Mouse (Mus musculus) CH12.LX (cell line): ENCODE results near the gene St8sia2. TPM values are rescaled to one million over a fixed set of nuclear protein-coding genes. Genes with fewer than 3 reads are reported as not detected.

ENCODE experiments used
- DNase-seq: peaks from one replicate; pipeline ENCODE4 v3.0.0-alpha.2; 2013; ENCODE audit errors: extremely low read depth
- H3K27ac ChIP-seq: 2 replicates; pipeline ENCODE4 v1.5.1; 2012; ENCODE audit warnings: low read depth, mild to moderate bottlenecking, control low read depth, moderate library complexity; ENCODE audit not compliant: insufficient read depth
- H3K27me3 ChIP-seq: replicated peaks from 2 replicates; pipeline ENCODE3; 2012; ENCODE audit warnings: inconsistent platforms
- H3K36me3 ChIP-seq, 2 experiments: replicated peaks in 1 of 2; 2 replicates each; pipeline versions ENCODE3 to v1.6.1; 2012; ENCODE audit warnings: inconsistent platforms in 1 of 2, low read length in 1 of 2, mild to moderate bottlenecking in 1 of 2, mixed read lengths in 1 of 2, moderate library complexity in 1 of 2; ENCODE audit not compliant: control insufficient read depth in 1 of 2, insufficient read depth in 1 of 2
- H3K4me1 ChIP-seq, 2 experiments: 2 replicates each; pipeline ENCODE4 v1.6.1; 2012; ENCODE audit warnings: inconsistent platforms in 1 of 2, moderate library complexity in 1 of 2; ENCODE audit not compliant: insufficient read depth in 2 of 2, control insufficient read depth in 1 of 2
- H3K4me2 ChIP-seq: 2 replicates; pipeline ENCODE4 v1.6.1; 2012; ENCODE audit warnings: low read depth, mild to moderate bottlenecking, control low read depth; ENCODE audit not compliant: poor library complexity, insufficient read depth, severe bottlenecking
- H3K4me3 ChIP-seq, 3 experiments: fragments of 150-350 bp in 1 of 3; sonication (generic) in 1 of 3; replicated peaks in 1 of 3; 2 replicates each; pipeline versions ENCODE3 to v1.5.1; 2011 to 2012; ENCODE audit warnings: low read depth in 2 of 3, low read length in 2 of 3, mild to moderate bottlenecking in 2 of 3, moderate library complexity in 2 of 3, control low read depth in 1 of 3, improper control_type of control experiment in 1 of 3, inconsistent platforms in 1 of 3, mixed read lengths in 1 of 3; ENCODE audit not compliant: poor library complexity in 1 of 3
- H3K79me2 ChIP-seq: replicated peaks from 2 replicates; pipeline ENCODE4 v1.6.1; 2012; ENCODE audit warnings: mild to moderate bottlenecking, moderate library complexity; ENCODE audit not compliant: control insufficient read depth, poor library complexity, insufficient read depth, severe bottlenecking; ENCODE audit errors: extremely low read depth
- H3K9ac ChIP-seq: 2 replicates; pipeline ENCODE4 v1.6.1; 2012; ENCODE audit warnings: low read depth, mild to moderate bottlenecking, control low read depth, moderate library complexity; ENCODE audit not compliant: insufficient read depth
- H3K9me3 ChIP-seq: replicated peaks from 2 replicates; pipeline ENCODE3; 2012; ENCODE audit warnings: low read length, inconsistent platforms, mixed read lengths
- BHLHE40 ChIP-seq: IDR thresholded peaks from 2 replicates; pipeline ENCODE4 v1.6.1; 2011; ENCODE audit warnings: mild to moderate bottlenecking, low read depth, low read length, improper control_type of control experiment
- CHD1 ChIP-seq: IDR thresholded peaks from 2 replicates; pipeline ENCODE4 v1.6.1; 2012; ENCODE audit warnings: low read depth, low read length, improper control_type of control experiment, inconsistent platforms
- CTCF ChIP-seq, 2 experiments: IDR thresholded peaks in 1 of 2; conservative IDR thresholded peaks in 1 of 2; 2 replicates each; pipeline ENCODE4 v1.5.1; 2011 to 2012; ENCODE audit warnings: low read depth in 2 of 2, low read length in 2 of 2, improper control_type of control experiment in 1 of 2, inconsistent platforms in 1 of 2, mild to moderate bottlenecking in 1 of 2, moderate library complexity in 1 of 2
- ELF1 ChIP-seq: IDR thresholded peaks from 2 replicates; pipeline ENCODE4 v1.6.1; 2014; ENCODE audit warnings: low read depth, mild to moderate bottlenecking, inconsistent platforms, low read length, improper control_type of control experiment
- EP300 ChIP-seq: IDR thresholded peaks from 2 replicates; pipeline ENCODE4 v1.6.1; 2011; ENCODE audit warnings: low read length, improper control_type of control experiment
- ETS1 ChIP-seq: conservative IDR thresholded peaks from 2 replicates; pipeline ENCODE4 v1.6.1; 2012; ENCODE audit warnings: low read depth, mild to moderate bottlenecking, inconsistent platforms, low read length, improper control_type of control experiment, moderate library complexity
- HCFC1 ChIP-seq: IDR thresholded peaks from 2 replicates; pipeline ENCODE4 v1.6.1; 2012; ENCODE audit warnings: low read depth, mild to moderate bottlenecking, inconsistent platforms, low read length, improper control_type of control experiment
- IRF4 ChIP-seq: IDR thresholded peaks from 2 replicates; pipeline ENCODE4 v1.6.1; 2014; ENCODE audit warnings: low read depth, mild to moderate bottlenecking, inconsistent platforms, low read length, improper control_type of control experiment
- JUN ChIP-seq: IDR thresholded peaks from 2 replicates; pipeline ENCODE4 v1.6.1; 2011; ENCODE audit warnings: low read depth, mild to moderate bottlenecking, low read length, improper control_type of control experiment, moderate library complexity; ENCODE audit not compliant: insufficient read depth
- JUND ChIP-seq: conservative IDR thresholded peaks from 2 replicates; pipeline ENCODE4 v1.6.1; 2011; ENCODE audit warnings: low read depth, low read length, improper control_type of control experiment
- MAFK ChIP-seq: IDR thresholded peaks from 2 replicates; pipeline ENCODE4 v1.6.1; 2011; ENCODE audit warnings: low read length, improper control_type of control experiment; ENCODE audit not compliant: insufficient replicate concordance
- MAX ChIP-seq: IDR thresholded peaks from 2 replicates; pipeline ENCODE4 v1.6.1; 2011; ENCODE audit warnings: low read length, improper control_type of control experiment
- MAZ ChIP-seq: IDR thresholded peaks from 2 replicates; pipeline ENCODE4 v1.6.1; 2012; ENCODE audit warnings: low read depth, mild to moderate bottlenecking, inconsistent platforms, low read length, improper control_type of control experiment, moderate library complexity
- MEF2A ChIP-seq: IDR thresholded peaks from 2 replicates; pipeline ENCODE4 v1.6.1; 2014; ENCODE audit warnings: low read depth, mild to moderate bottlenecking, inconsistent platforms, low read length, improper control_type of control experiment, borderline replicate concordance
- MXI1 ChIP-seq: IDR thresholded peaks from 2 replicates; pipeline ENCODE4 v1.6.1; 2011; ENCODE audit warnings: mild to moderate bottlenecking, low read depth, low read length, improper control_type of control experiment
- NRF1 ChIP-seq: IDR thresholded peaks from 2 replicates; pipeline ENCODE4 v1.6.1; 2014; ENCODE audit warnings: low read depth, mild to moderate bottlenecking, inconsistent platforms, low read length, improper control_type of control experiment, moderate library complexity
- PAX5 ChIP-seq: IDR thresholded peaks from 2 replicates; pipeline ENCODE4 v1.6.1; 2012; ENCODE audit warnings: low read length, inconsistent platforms, mixed read lengths
- POLR2A ChIP-seq: IDR thresholded peaks from 2 replicates; pipeline ENCODE4 v1.6.1; 2011; ENCODE audit warnings: low read depth, mild to moderate bottlenecking, improper control_type of control experiment, low read length
- POLR2AphosphoS2 ChIP-seq: IDR thresholded peaks from 2 replicates; pipeline ENCODE4 v1.6.1; 2011; ENCODE audit warnings: low read depth, low read length, improper control_type of control experiment
- RAD21 ChIP-seq: IDR thresholded peaks from 2 replicates; pipeline ENCODE4 v1.6.1; 2011; ENCODE audit warnings: low read depth, mild to moderate bottlenecking, low read length, improper control_type of control experiment, moderate library complexity
- RCOR1 ChIP-seq: conservative IDR thresholded peaks from 2 replicates; pipeline ENCODE4 v1.6.1; 2012; ENCODE audit warnings: low read depth, mild to moderate bottlenecking, inconsistent platforms, low read length, improper control_type of control experiment
- SMC3 ChIP-seq: IDR thresholded peaks from 2 replicates; pipeline ENCODE4 v1.6.1; 2011; ENCODE audit warnings: low read depth, low read length, improper control_type of control experiment
- TBP ChIP-seq: conservative IDR thresholded peaks from 2 replicates; pipeline ENCODE4 v1.6.1; 2011; ENCODE audit warnings: low read depth, low read length, improper control_type of control experiment
- TCF12 ChIP-seq: IDR thresholded peaks from 2 replicates; pipeline ENCODE4 v1.6.1; 2014; ENCODE audit warnings: low read depth, mild to moderate bottlenecking, inconsistent platforms, low read length, improper control_type of control experiment
- UBTF ChIP-seq: IDR thresholded peaks from 2 replicates; pipeline ENCODE4 v1.6.1; 2012; ENCODE audit warnings: low read depth, mild to moderate bottlenecking, inconsistent platforms, low read length, improper control_type of control experiment, moderate library complexity
- USF2 ChIP-seq: conservative IDR thresholded peaks from 2 replicates; pipeline ENCODE4 v1.6.1; 2011; ENCODE audit warnings: low read depth, low read length, improper control_type of control experiment
- ZMIZ1 ChIP-seq: IDR thresholded peaks from 2 replicates; pipeline ENCODE4 v1.6.1; 2012; ENCODE audit warnings: low read depth, mild to moderate bottlenecking, inconsistent platforms, low read length, improper control_type of control experiment
- ZNF384 ChIP-seq: IDR thresholded peaks from 2 replicates; pipeline ENCODE4 v1.6.1; 2012; ENCODE audit warnings: low read depth, low read length, improper control_type of control experiment, inconsistent platforms
- dilution Hi-C: fragments of 300-500 bp; cut with MboI; formaldehyde crosslinking; loops from 2 replicates; pipeline ENCODE4 v1.14.3; 2020; ENCODE audit warnings: low sequenced_read_pairs; ENCODE audit not compliant: extremely low pct_unique_long_range_greater_than_20kb, extremely low pct_ligation_motif_present
- in situ Hi-C: fragments of 300-500 bp; cut with MboI; formaldehyde crosslinking; loops from 3 replicates; pipeline ENCODE4 v1.14.3; 2019; ENCODE audit warnings: low sequenced_read_pairs, low pct_ligation_motif_present, low pct_unique_long_range_greater_than_20kb, mixed read lengths
- polyA plus RNA-seq: library from polyadenylated mRNA; unstranded; fragments of >175 nt; gene quantifications from 2 replicates; pipeline ENCODE4 v1.2.1, GENCODE M21; 2012; ENCODE audit warnings: low read depth; ENCODE audit not compliant: insufficient read length
- total RNA-seq, 2 experiments: library from RNA; depleted of rRNA; stranded (reverse); fragments of 300-350 nt in 1 of 2; fragments of >200 nt in 1 of 2; gene quantifications; 2 replicates each; pipeline ENCODE4 v1.2.3; 2012 to 2014

St8sia2 gene
- total and polyA plus RNA-seq, 3 experiments = not detected

DNA sequence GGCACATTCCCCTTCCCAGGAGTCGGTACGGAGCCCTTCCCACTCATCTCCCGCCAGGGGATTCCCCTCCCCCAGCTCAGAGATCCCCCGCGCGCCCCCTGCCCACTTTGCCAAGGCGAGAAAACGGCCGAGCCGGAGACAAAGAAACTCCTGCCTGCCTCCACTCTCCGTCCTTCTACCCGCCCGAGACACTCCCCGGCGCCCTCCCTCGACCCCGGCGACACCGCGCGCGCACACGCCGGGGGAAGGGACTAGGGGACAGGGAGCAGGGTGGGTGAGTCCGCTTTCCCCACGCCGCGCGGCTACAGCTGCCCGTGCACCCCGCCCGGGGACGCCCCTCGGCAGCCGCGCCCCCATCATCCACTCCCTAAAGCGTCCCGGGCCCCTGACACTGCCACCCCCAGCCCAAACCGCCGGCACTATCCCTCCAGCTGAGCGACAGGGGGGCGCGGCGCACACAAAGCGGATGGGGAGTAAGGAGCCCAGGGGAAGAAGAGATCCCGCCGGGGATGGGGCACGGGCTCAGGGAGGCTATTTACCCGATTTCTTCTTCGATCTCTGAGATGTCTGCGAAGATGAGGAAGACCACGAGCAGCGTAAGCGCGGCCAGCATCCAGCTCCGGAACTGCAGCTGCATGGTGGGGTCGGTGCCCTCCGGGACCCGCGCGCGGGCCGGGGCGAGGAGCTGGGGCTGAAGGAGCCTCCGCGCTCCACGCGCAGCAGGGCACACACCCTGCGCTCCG, 461 bp downstream of the St8sia2 start:
- in situ Hi-C loops (loop anchor here (25.0 kb wide), 1 partner anchor 351 kb away; no protein-coding TSS in a partner anchor), dilution Hi-C loops (no loop called here)
- Histone ChIP-seq H3K4me3 (peak overlapping the region in 1 of 3 experiments; percentile 13), H3K27me3 (peaks cover 33% of the 10 kb centered on the region), H3K9me3 (peaks cover 3% of the 10 kb centered on the region), H3K79me2 (no peaks in the 10 kb centered on the region), H3K4me1 (peaks cover 0 to 7% of the 10 kb centered on the region in 2 experiments; a peak in 2 of 4 replicates), H3K4me2 (peak overlapping the region; percentile 82), H3K36me3 (no peaks in the 10 kb centered on the region), H3K9ac (no peak overlapping the region), H3K27ac (no peak overlapping the region)
- no peak for DNase-seq
- TF ChIP-seq MAFK (no peak), MXI1 (no peak), MAZ (no peak), BHLHE40 (no peak), TCF12 (no peak), EP300 (no peak), MAX (no peak), JUND (no peak), SMC3 (no peak), ZNF384 (no peak), CHD1 (no peak), TBP (no peak), ELF1 (no peak), JUN (no peak), POLR2AphosphoS2 (no peak), USF2 (no peak), CTCF (conservative IDR thresholded peaks at IDR 0.05 in 1 of 2, IDR thresholded peaks at IDR 0.05 in 1 of 2; ENCODE audit: low read depth in 2 of 2, low read length in 2 of 2) (no peak)

DNA sequence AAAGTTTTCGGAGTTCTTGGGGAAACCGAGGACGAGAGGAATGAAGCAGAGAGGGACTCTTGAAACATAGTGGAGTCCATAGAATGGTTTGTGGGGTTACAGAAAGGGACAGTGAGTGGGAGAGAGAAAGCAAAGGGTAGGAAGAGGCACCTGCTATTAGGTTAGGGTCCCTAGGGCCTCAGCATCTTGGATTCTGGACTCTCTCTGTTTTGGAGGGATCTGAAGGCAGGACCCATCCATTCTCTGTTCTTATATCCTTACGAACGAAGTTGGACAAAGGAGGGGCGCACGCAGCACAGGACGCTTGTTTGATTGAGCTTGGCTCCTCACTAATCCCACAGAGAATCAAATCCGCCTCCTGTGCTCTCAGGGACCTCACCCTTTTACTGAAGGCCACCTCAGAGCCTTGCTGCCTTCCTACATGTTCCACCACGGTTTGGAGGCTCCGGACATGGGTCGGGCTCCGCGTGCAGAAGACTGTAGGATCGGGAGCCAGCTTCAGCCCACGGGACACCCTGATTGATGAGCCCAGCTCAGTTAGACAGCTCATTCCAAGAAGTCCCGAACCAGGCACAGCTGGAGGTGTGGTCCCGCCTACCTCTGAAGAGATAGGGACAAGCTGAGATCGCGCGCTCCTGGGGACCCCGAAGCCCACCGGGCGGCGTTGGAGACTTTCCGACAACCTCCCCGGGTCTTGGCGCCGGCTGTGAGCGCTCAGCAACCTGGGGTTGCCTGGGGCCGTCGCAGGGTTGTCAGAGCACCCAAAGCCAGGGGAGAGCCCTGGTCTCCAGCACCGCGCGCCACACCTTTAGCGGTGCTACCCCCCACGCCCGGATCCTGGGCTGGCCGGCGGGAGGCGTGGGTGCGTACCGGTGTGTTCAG, 1.3 kb downstream of the St8sia2 start:
- in situ Hi-C loops (loop anchor here (25.0 kb wide), 1 partner anchor 350 kb away; no protein-coding TSS in a partner anchor), dilution Hi-C loops (no loop called here)
- Histone ChIP-seq H3K36me3 (no peaks in the 10 kb centered on the region), H3K79me2 (no peaks in the 10 kb centered on the region), H3K4me1 (peaks cover 0 to 9% of the 10 kb centered on the region in 2 experiments; a peak in 2 of 4 replicates), H3K4me3 (no peak overlapping the region), H3K27me3 (peaks cover 28% of the 10 kb centered on the region), H3K27ac (no peak overlapping the region), H3K9ac (no peak overlapping the region), H3K9me3 (peaks cover 3% of the 10 kb centered on the region), H3K4me2 (no peak overlapping the region)
- no peak for TF ChIP-seq RAD21
- TF ChIP-seq IRF4 = no peak
- TF ChIP-seq CHD1 = no peak
- no peak for TF ChIP-seq HCFC1
- TF ChIP-seq ETS1 = no peak
- TF ChIP-seq POLR2A = no peak
- no peak for TF ChIP-seq UBTF
- TF ChIP-seq MAZ = no peak
- no peak for TF ChIP-seq ELF1
- TF ChIP-seq MAX = no peak
- no peak for TF ChIP-seq ZMIZ1
- no peak for TF ChIP-seq MAFK
- no peak for TF ChIP-seq EP300
- no peak for TF ChIP-seq RCOR1
- no peak for TF ChIP-seq TBP
- TF ChIP-seq BHLHE40 = no peak
- no peak for TF ChIP-seq NRF1
- TF ChIP-seq MEF2A = no peak
- no peak for TF ChIP-seq PAX5
- DNase-seq = no peak
